Mouse (Mus musculus) erythroblast, embryonic 14.5 days (primary cell): ENCODE measurements around the gene Eed. TPM values are rescaled to one million over a fixed set of nuclear protein-coding genes. Genes with fewer than 3 reads are reported as not detected.

ENCODE experiments used
- H3K27me3 ChIP-seq: 2 replicates; pipeline ENCODE4 v1.6.1; 2012; ENCODE audit warnings: inconsistent platforms; ENCODE audit not compliant: control insufficient read depth
- H3K36me3 ChIP-seq: 2 replicates; pipeline ENCODE4 v1.6.1; 2012; ENCODE audit warnings: mild to moderate bottlenecking, inconsistent platforms; ENCODE audit not compliant: control insufficient read depth
- H3K4me1 ChIP-seq: 2 replicates; pipeline ENCODE4 v1.6.1; 2012; ENCODE audit warnings: inconsistent platforms; ENCODE audit not compliant: control insufficient read depth
- H3K4me3 ChIP-seq: replicated peaks from 2 replicates; pipeline ENCODE3; 2012; ENCODE audit warnings: moderate library complexity, mild to moderate bottlenecking, inconsistent platforms
- H3K9me3 ChIP-seq: 2 replicates; pipeline ENCODE4 v1.6.1; 2012; ENCODE audit warnings: low read length, inconsistent platforms, mixed read lengths; ENCODE audit not compliant: control insufficient read depth
- GATA1 ChIP-seq: IDR thresholded peaks from 2 replicates; pipeline ENCODE4 v1.6.1; 2012; ENCODE audit warnings: low read length, inconsistent platforms, mixed read lengths
- TAL1 ChIP-seq: IDR thresholded peaks from 3 replicates; pipeline ENCODE4 v1.6.1; 2012; ENCODE audit warnings: low read length, inconsistent platforms, mixed read lengths
- polyA plus RNA-seq: library from polyadenylated mRNA; stranded (reverse); fragments of >175 nt; gene quantifications from 2 replicates; pipeline ENCODE4 v1.2.3, GENCODE M21; 2012

Eed gene
- polyA plus RNA-seq, 1 experiment = 4.5 TPM

DNA sequence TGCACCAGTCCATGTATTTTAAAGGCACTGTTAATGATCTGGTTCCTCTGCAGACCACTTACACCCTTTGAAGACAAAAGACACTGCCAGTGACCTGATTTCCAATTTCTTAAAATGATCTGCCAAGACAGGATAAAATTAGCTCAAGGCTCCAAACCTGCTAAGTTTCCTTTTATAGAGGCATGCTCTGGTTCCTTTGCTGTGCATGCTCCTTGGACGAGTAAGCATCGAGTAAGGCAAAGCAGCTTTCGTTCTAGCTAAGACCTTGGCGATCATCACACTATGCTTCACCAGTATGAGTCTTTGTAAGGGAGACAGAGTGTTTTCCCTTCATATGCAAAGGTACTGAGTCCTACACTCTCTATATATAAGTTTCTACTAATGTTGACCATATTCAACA, 63.0 kb downstream of the Eed start:
- no peaks in the 10 kb centered on the region for H3K27me3 ChIP-seq
- no peak for TF ChIP-seq TAL1
- TF ChIP-seq GATA1 = no peak
- peaks cover 14% of the 10 kb centered on the region for H3K36me3 ChIP-seq
- H3K4me1 ChIP-seq = no peaks in the 10 kb centered on the region
- no peaks in the 10 kb centered on the region for H3K9me3 ChIP-seq
- no peak overlapping the region for H3K4me3 ChIP-seq

- H3K9me3 ChIP-seq = no peaks in the 10 kb centered on the region
- H3K36me3 ChIP-seq = peaks cover 14% of the 10 kb centered on the region
- no peaks in the 10 kb centered on the region for H3K27me3 ChIP-seq
- no peaks in the 10 kb centered on the region for H3K4me1 ChIP-seq
- no peak overlapping the region for H3K4me3 ChIP-seq
- TF ChIP-seq TAL1 = no peak
- TF ChIP-seq GATA1 = no peak
These were observed 64.1 kb downstream of the Eed start for GRCm38 (mm10) chr7:89916711-89917110.

DNA sequence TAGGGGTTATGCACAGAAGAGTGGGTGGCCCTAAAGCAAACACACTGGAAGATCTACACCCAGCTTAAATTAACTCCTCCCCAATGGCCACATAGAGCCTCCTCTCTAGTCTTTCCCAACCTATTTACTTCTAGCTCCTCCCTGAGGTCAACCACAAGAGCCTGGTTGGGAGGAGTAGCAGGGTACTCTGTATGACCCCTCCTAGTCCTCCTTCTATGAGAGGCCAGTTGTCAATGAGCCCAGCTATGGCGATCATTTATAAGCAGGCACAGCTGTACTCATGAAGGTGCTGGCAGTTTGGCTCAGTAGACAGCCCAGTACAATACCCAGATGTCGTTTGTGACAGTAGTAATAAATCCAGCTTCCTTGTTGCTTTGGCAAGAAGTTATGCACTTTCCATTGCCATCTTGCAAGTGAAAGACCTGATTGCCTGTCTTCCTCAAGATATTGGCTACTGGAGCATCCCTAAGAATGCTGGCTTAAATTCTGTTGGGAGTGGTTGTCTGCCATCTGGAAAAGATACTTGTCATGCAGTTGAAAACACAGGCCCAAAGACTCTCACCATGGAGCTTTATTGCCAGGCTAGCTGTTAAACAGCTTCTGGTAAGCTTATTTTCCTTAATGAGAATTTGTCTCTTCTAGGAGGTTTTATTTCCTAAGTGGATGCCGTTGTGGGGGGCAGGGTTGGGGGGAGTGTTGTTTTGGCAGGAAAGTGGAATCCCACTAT, 67.2 kb downstream of the Eed start:
- no peak for TF ChIP-seq TAL1
- no peak for TF ChIP-seq GATA1
- Histone ChIP-seq H3K36me3 (peaks cover 3% of the 10 kb centered on the region), H3K4me1 (no peaks in the 10 kb centered on the region), H3K4me3 (no peak overlapping the region), H3K27me3 (no peaks in the 10 kb centered on the region), H3K9me3 (no peaks in the 10 kb centered on the region)

DNA sequence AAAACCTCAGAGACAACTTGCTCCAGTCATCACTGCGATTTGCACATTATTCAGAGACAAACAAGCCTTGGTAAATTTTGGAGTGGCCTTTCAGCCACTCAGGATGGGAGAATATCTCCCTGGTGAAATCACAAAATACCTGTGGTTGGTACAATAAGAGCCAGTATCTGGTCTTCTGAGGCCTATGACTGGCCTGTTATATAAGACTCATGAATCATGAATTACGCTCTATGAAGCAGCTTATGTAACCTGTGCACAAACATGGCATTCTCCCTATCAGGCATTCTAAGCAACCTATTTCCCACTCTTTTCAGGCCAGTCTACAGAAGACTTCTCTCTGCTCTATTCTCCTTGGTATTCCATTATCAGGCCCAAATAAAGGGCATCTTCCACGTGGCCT, 68.4 kb downstream of the Eed start:
- Histone ChIP-seq H3K4me3 (no peak overlapping the region), H3K36me3 (no peaks in the 10 kb centered on the region), H3K4me1 (peaks cover under 1% of the 10 kb centered on the region), H3K9me3 (no peaks in the 10 kb centered on the region), H3K27me3 (no peaks in the 10 kb centered on the region)
- TF ChIP-seq TAL1 (no peak), GATA1 (no peak)

- H3K4me3 ChIP-seq = no peak overlapping the region
- no peaks in the 10 kb centered on the region for H3K27me3 ChIP-seq
- peaks cover 8% of the 10 kb centered on the region for H3K4me1 ChIP-seq
- no peaks in the 10 kb centered on the region for H3K9me3 ChIP-seq
- TF ChIP-seq TAL1 = no peak
- no peak for TF ChIP-seq GATA1
- no peaks in the 10 kb centered on the region for H3K36me3 ChIP-seq
These were observed 71.1 kb downstream of the Eed start for GRCm38 (mm10) chr7:89909711-89910110.

- Histone ChIP-seq H3K9me3 (no peaks in the 10 kb centered on the region), H3K4me1 (peaks cover 8% of the 10 kb centered on the region), H3K36me3 (no peaks in the 10 kb centered on the region), H3K4me3 (no peak overlapping the region), H3K27me3 (no peaks in the 10 kb centered on the region)
- TF ChIP-seq TAL1 (no peak), GATA1 (no peak)
These were observed 71.7 kb downstream of the Eed start for GRCm38 (mm10) chr7:89908899-89909621.

DNA sequence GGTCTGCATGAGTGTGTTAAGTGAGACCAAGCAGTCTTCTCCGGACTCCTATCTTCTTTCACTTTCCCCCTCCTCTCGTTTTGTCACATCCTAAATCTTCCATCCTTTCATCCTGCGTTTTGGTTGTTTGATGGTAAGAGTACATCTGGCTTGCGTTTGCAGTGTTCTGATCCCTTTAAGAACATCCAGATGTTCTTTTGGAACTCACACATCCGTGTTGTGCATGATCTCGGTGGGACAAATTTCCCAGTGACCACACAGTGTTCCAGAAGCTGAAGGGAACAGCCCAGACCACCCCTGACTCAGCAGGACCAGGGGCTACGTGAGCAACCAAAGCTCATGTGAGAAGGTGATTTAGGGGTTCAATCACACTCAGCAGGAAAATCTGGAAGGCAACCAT, 72.4 kb downstream of the Eed start:
- H3K4me3 ChIP-seq = no peak overlapping the region
- no peak for TF ChIP-seq GATA1
- no peaks in the 10 kb centered on the region for H3K36me3 ChIP-seq
- H3K9me3 ChIP-seq = no peaks in the 10 kb centered on the region
- H3K27me3 ChIP-seq = no peaks in the 10 kb centered on the region
- peaks cover 8% of the 10 kb centered on the region for H3K4me1 ChIP-seq

- Histone ChIP-seq H3K4me1 (peaks cover 8% of the 10 kb centered on the region), H3K36me3 (no peaks in the 10 kb centered on the region), H3K27me3 (no peaks in the 10 kb centered on the region), H3K9me3 (no peaks in the 10 kb centered on the region), H3K4me3 (no peak overlapping the region)
- no peak for TF ChIP-seq TAL1
- no peak for TF ChIP-seq GATA1
These were observed 72.8 kb downstream of the Eed start for GRCm38 (mm10) chr7:89907950-89908349.

Other genes with a start within 250 kb of the Eed start
- gene Ccdc81, start 77.4 kb downstream of the Eed start, polyA plus RNA-seq = not detected in 2 replicates
- 1.1 and 2.1 TPM in 2 replicates for gene Hikeshi, start 39.8 kb downstream of the Eed start, polyA plus RNA-seq
- 29.3 and 37.6 TPM in 2 replicates for gene Picalm, start 149.2 kb upstream of the Eed start, polyA plus RNA-seq